Mouse (Mus musculus): ENCODE measurements around the gene Mfng. TPM values are rescaled to one million over a fixed set of nuclear protein-coding genes. Genes with fewer than 3 reads are reported as not detected.

The Mfng gene
- polyA plus RNA-seq, 1 experiment from 2014 or later, result 8.3 TPM

DNA sequence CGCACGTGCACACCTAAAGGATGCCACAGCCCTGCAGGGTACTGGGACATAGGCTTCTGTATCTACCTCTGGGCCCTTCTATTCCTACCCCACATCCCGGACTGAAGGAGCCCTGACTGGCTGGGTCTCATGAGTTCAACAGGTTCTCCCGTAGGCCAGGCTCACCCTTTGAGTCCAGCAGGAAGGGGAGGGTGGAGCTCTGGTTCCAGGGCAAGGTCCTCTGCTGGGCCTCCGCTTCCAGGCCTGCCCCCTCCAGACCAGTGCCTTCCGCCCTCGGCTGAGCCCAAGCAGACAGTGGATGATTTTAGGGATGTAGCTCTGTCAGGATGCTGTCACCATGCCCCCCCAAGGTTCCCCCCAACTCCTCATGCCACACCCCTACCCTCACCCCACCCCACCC, 7.6 kb upstream of the Mfng start:
- H3K36me3 ChIP-seq (ENCODE audit: control insufficient read depth, insufficient read depth, low read length), result peaks cover 6% of the 10 kb centered on the region; the same call in 1 of the 2 replicates
- 81% methylated on average over 7 of the region's 7 CpGs for WGBS
- H3K9ac ChIP-seq (ENCODE audit: low read length), result no peak overlapping the region
- no peaks in the 10 kb centered on the region for H3K9me3 ChIP-seq (ENCODE audit: control insufficient read depth, low read length)
- H3K4me2 ChIP-seq (ENCODE audit: low read length), result no peak overlapping the region
- no peak overlapping the region for H3K4me3 ChIP-seq (ENCODE audit: control insufficient read depth in 1 of 2, insufficient read depth in 1 of 2, low read depth in 1 of 2, low read length in 2 of 2)
- no peak for ATAC-seq (ENCODE audit: insufficient number of reproducible peaks, insufficient read depth, low FRiP score, low read depth)
- H3K27me3 ChIP-seq (ENCODE audit: control insufficient read depth, insufficient read depth, low read length), result no peaks in the 10 kb centered on the region
- H3K4me1 ChIP-seq (ENCODE audit: control insufficient read depth in 2 of 2, insufficient read depth in 2 of 2, low read length in 2 of 2), result peaks cover 4 to 6% of the 10 kb centered on the region in 2 experiments; a peak in 3 of 4 replicates
- no peak overlapping the region for H3K27ac ChIP-seq (replicated peaks in 1 of 2; ENCODE audit: control insufficient read depth in 1 of 2, insufficient read depth in 1 of 2, low read depth in 2 of 2, low read length in 2 of 2)

DNA sequence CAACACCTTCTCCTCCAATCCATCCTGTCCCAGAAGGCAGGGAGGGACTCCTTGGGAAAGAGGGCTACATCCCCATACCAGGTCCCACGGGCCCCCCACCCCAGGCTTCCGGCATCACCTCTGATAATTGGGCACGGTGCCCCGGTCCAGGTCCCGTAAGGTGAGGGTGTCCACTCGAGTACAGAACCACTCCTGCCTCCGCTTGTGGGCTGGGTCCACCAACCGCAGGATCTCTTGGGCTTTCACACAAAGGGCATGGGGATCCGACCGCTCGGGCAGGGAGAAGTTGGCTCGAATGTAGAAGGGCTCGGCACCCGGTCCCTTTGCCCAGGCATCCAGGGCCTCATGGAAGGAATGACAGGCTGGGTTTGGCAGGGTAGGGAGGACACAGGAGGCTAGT, 7.1 kb upstream of the Mfng start:
- WGBS, result 91% methylated on average over 14 of the region's 14 CpGs
- H3K4me1 ChIP-seq (ENCODE audit: control insufficient read depth in 2 of 2, insufficient read depth in 2 of 2, low read length in 2 of 2), result peaks cover 0 to 4% of the 10 kb centered on the region in 2 experiments; a peak in 2 of 4 replicates
- no peak for ATAC-seq (ENCODE audit: insufficient number of reproducible peaks, insufficient read depth, low FRiP score, low read depth)
- no peaks in the 10 kb centered on the region for H3K9me3 ChIP-seq (ENCODE audit: control insufficient read depth, low read length)
- H3K4me3 ChIP-seq (ENCODE audit: control insufficient read depth in 1 of 2, insufficient read depth in 1 of 2, low read depth in 1 of 2, low read length in 2 of 2), result no peak overlapping the region
- no peak overlapping the region for H3K4me2 ChIP-seq (ENCODE audit: low read length)
- H3K9ac ChIP-seq (ENCODE audit: low read length), result no peak overlapping the region
- H3K27me3 ChIP-seq (ENCODE audit: control insufficient read depth, insufficient read depth, low read length), result no peaks in the 10 kb centered on the region
- peaks cover 10% of the 10 kb centered on the region for H3K36me3 ChIP-seq (ENCODE audit: control insufficient read depth, insufficient read depth, low read length)
- no peak overlapping the region for H3K27ac ChIP-seq (replicated peaks in 1 of 2; ENCODE audit: control insufficient read depth in 1 of 2, insufficient read depth in 1 of 2, low read depth in 2 of 2, low read length in 2 of 2)

DNA sequence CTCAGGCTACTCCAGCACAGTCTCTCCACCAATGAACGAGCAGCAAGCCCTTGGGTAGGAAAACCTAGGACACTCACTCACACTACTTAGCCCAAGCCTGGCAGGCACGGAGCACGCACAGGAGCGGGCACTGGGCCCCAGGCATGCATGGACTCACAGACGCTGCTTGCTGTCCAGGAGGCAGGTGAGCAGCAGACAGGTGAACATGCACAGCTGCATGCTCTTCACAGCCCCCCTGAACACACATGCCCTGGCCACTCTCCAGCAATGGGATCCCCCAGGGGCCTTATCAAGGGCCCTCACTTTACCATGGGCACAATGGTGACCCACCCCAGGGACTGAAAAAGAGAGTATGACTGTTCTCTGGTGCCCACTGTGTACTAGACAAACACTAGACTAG, 6.4 kb upstream of the Mfng start:
- ATAC-seq (ENCODE audit: insufficient number of reproducible peaks, insufficient read depth, low FRiP score, low read depth), result no peak
- no peak overlapping the region for H3K4me2 ChIP-seq (ENCODE audit: low read length)
- 91% methylated on average over 5 of the region's 5 CpGs for WGBS
- no peaks in the 10 kb centered on the region for H3K27me3 ChIP-seq (ENCODE audit: control insufficient read depth, insufficient read depth, low read length)
- H3K9me3 ChIP-seq (ENCODE audit: control insufficient read depth, low read length), result no peaks in the 10 kb centered on the region
- no peak overlapping the region for H3K9ac ChIP-seq (ENCODE audit: low read length)
- H3K36me3 ChIP-seq (ENCODE audit: control insufficient read depth, insufficient read depth, low read length), result peaks cover 17% of the 10 kb centered on the region
- no peak overlapping the region for H3K27ac ChIP-seq (replicated peaks in 1 of 2; ENCODE audit: control insufficient read depth in 1 of 2, insufficient read depth in 1 of 2, low read depth in 2 of 2, low read length in 2 of 2)
- H3K4me3 ChIP-seq (ENCODE audit: control insufficient read depth in 1 of 2, insufficient read depth in 1 of 2, low read depth in 1 of 2, low read length in 2 of 2), result no peak overlapping the region
- peaks cover 0 to 4% of the 10 kb centered on the region in 2 experiments; a peak in 2 of 4 replicates for H3K4me1 ChIP-seq (ENCODE audit: control insufficient read depth in 2 of 2, insufficient read depth in 2 of 2, low read length in 2 of 2)

DNA sequence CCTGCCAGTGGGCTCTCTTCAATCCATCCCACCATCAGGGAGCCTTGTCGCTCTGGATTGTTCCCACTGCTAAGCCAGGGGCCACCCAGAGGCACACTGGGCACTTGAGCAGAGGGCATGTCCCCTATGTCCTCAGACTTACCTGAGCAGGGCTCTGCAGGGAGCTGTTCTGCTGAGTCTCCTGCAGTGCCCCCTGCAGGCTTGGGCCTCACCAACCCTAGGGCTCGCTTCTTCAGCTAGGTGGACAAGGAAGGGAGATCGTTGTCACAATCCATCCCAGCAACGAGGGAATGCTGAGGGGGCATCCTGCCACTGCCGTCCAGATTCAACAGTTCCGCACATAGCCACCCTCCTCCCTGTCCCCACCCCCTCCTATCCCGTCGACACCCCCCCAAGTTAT, 6.0 kb upstream of the Mfng start:
- WGBS, result 76% methylated on average over 8 of the region's 8 CpGs
- Histone ChIP-seq H3K4me3 (ENCODE audit: control insufficient read depth in 1 of 2, insufficient read depth in 1 of 2, low read depth in 1 of 2, low read length in 2 of 2) (no peak overlapping the region), H3K36me3 (ENCODE audit: control insufficient read depth, insufficient read depth, low read length) (peaks cover 21% of the 10 kb centered on the region), H3K4me2 (ENCODE audit: low read length) (no peak overlapping the region), H3K4me1 (ENCODE audit: control insufficient read depth in 2 of 2, insufficient read depth in 2 of 2, low read length in 2 of 2) (peaks cover 0 to 4% of the 10 kb centered on the region in 2 experiments; a peak in 2 of 4 replicates), H3K27me3 (ENCODE audit: control insufficient read depth, insufficient read depth, low read length) (no peaks in the 10 kb centered on the region), H3K27ac (replicated peaks in 1 of 2; ENCODE audit: control insufficient read depth in 1 of 2, insufficient read depth in 1 of 2, low read depth in 2 of 2, low read length in 2 of 2) (no peak overlapping the region), H3K9ac (ENCODE audit: low read length) (no peak overlapping the region), H3K9me3 (ENCODE audit: control insufficient read depth, low read length) (no peaks in the 10 kb centered on the region)
- ATAC-seq (ENCODE audit: insufficient number of reproducible peaks, insufficient read depth, low FRiP score, low read depth), result no peak

DNA sequence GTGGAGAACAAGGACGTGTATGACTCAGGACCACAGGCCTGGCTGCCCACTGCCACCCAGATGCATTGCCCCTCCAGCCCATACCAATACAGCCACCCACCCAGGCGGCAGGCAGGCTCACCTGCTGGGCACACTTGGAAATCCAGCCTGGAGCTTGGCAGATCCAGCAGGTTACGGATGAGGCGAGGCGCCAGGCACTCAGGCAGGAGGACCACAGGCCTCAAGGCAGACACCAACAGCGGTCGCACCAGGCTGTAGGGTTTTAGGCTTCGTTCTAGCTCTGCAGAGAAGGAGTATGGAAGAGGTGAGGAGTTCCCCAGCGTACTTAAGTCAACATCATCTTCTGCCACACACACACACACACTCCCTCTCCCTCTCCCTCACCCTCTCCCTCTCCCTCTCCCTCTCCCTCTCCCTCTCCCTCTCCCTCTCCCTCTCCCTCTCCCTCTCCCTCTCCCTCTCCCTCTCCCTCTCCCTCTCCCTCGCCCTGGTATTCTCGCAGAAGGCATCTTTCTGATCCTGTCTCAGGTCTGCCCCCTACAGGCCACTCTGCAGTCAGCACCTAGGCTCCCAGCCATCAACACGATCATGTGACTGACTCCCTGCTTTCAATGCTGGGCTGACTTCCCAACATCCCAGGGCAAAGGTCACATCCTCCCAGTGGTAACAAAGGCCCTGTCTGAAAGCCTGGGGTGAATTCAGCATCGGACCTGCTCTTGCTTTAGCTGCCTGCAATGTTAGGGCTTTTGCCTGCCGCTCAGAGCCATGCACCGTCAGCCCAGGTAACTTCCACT, 5.0 kb upstream of the Mfng start:
- no peaks in the 10 kb centered on the region for H3K27me3 ChIP-seq (ENCODE audit: control insufficient read depth, insufficient read depth, low read length)
- no peaks in the 10 kb centered on the region for H3K9me3 ChIP-seq (ENCODE audit: control insufficient read depth, low read length)
- peaks cover 2 to 9% of the 10 kb centered on the region in 2 experiments; a peak in 3 of 4 replicates for H3K4me1 ChIP-seq (ENCODE audit: control insufficient read depth in 2 of 2, insufficient read depth in 2 of 2, low read length in 2 of 2)
- H3K27ac ChIP-seq (replicated peaks in 1 of 2; ENCODE audit: control insufficient read depth in 1 of 2, insufficient read depth in 1 of 2, low read depth in 2 of 2, low read length in 2 of 2), result peak overlapping the region in 1 of 2 experiments; percentile 2; a peak in 1 of 4 replicates
- H3K9ac ChIP-seq (ENCODE audit: low read length), result no peak overlapping the region
- no peak overlapping the region for H3K4me3 ChIP-seq (ENCODE audit: control insufficient read depth in 1 of 2, insufficient read depth in 1 of 2, low read depth in 1 of 2, low read length in 2 of 2)
- no peak for ATAC-seq (ENCODE audit: insufficient number of reproducible peaks, insufficient read depth, low FRiP score, low read depth)
- H3K4me2 ChIP-seq (ENCODE audit: low read length), result no peak overlapping the region
- peaks cover 21% of the 10 kb centered on the region for H3K36me3 ChIP-seq (ENCODE audit: control insufficient read depth, insufficient read depth, low read length)
- WGBS, result 67% methylated on average over 13 of the region's 15 CpGs

DNA sequence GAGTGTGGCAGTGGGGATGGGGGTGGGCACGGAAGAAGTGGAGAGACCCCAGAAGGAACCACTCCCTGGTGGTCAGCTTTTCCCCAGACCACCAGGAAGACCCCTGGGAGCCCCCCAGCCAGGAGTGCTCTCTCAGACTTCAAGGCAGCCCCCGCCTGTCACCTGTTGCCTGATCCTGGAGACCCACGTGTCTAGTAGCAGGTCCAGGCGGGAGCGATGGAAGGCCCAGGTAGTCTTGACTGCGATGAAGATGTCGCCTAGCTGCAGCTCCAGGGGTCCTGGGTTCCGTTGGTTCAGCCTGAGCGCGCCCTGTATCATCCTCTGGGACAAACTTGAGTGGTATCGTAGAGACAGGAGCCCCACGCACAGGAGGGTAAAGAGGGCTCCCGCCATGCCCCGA, 419 bp downstream of the Mfng start:
- Histone ChIP-seq H3K4me1 (ENCODE audit: control insufficient read depth in 2 of 2, insufficient read depth in 2 of 2, low read length in 2 of 2) (peaks cover 3 to 8% of the 10 kb centered on the region in 2 experiments; a peak in 3 of 4 replicates), H3K4me2 (ENCODE audit: low read length) (peak overlapping the region; percentile 57), H3K9me3 (ENCODE audit: control insufficient read depth, low read length) (0 out of 2 replicates have a peak, but pooled peaks cover 3% of the 10 kb centered on the region), H3K9ac (ENCODE audit: low read length) (peak overlapping the region; percentile 57), H3K27ac (replicated peaks in 1 of 2; ENCODE audit: control insufficient read depth in 1 of 2, insufficient read depth in 1 of 2, low read depth in 2 of 2, low read length in 2 of 2) (peak overlapping the region in 1 of 2 experiments; percentile 61; a peak in 3 of 4 replicates), H3K36me3 (ENCODE audit: control insufficient read depth, insufficient read depth, low read length) (peaks cover 21% of the 10 kb centered on the region), H3K4me3 (ENCODE audit: control insufficient read depth in 1 of 2, insufficient read depth in 1 of 2, low read depth in 1 of 2, low read length in 2 of 2) (peak overlapping the region; percentile 22 to 28), H3K27me3 (ENCODE audit: control insufficient read depth, insufficient read depth, low read length) (no peaks in the 10 kb centered on the region)
- 35% methylated on average over 14 of the region's 14 CpGs for WGBS
- ATAC-seq (ENCODE audit: insufficient number of reproducible peaks, insufficient read depth, low FRiP score, low read depth), result no peak

DNA sequence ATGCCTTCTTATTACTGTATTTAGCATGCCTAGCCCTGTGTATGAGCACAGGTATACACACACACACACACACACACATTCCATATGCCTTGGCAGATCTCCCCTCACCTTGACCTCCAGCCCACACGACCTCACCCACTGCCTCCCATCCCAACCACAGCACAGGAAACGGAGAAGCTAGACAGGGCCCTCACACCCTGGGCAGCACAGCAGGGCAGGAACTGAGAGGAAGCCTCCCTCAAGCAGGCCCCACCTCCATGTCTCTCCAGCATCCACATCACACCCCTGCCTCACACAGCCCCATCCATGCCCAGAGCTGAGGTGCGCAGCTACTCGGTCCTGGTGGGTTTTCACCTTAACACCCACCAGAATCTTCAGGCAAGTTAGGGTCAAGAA, 909 bp downstream of the Mfng start:
- Histone ChIP-seq H3K4me1 (ENCODE audit: control insufficient read depth in 2 of 2, insufficient read depth in 2 of 2, low read length in 2 of 2) (peaks cover 3 to 8% of the 10 kb centered on the region in 2 experiments; a peak in 3 of 4 replicates), H3K27ac (replicated peaks in 1 of 2; ENCODE audit: control insufficient read depth in 1 of 2, insufficient read depth in 1 of 2, low read depth in 2 of 2, low read length in 2 of 2) (peak overlapping the region; percentile 29 to 31), H3K27me3 (ENCODE audit: control insufficient read depth, insufficient read depth, low read length) (no peaks in the 10 kb centered on the region), H3K9ac (ENCODE audit: low read length) (peak overlapping the region; percentile 57), H3K4me2 (ENCODE audit: low read length) (peak overlapping the region; percentile 57), H3K9me3 (ENCODE audit: control insufficient read depth, low read length) (0 out of 2 replicates have a peak, but pooled peaks cover 3% of the 10 kb centered on the region), H3K36me3 (ENCODE audit: control insufficient read depth, insufficient read depth, low read length) (peaks cover 21% of the 10 kb centered on the region), H3K4me3 (ENCODE audit: control insufficient read depth in 1 of 2, insufficient read depth in 1 of 2, low read depth in 1 of 2, low read length in 2 of 2) (peak overlapping the region; percentile 22 to 28)
- 47% methylated on average over 4 of the region's 4 CpGs for WGBS
- ATAC-seq (ENCODE audit: insufficient number of reproducible peaks, insufficient read depth, low FRiP score, low read depth), result peak; percentile 38; the same call in 1 of the 2 replicates
